Mouse (Mus musculus) kidney, postnatal 14 days (tissue): ENCODE data around the gene Hps6.

ENCODE experiments used
- DNase-seq: peaks from one replicate; pipeline ENCODE4 v3.0.0; 2022; ENCODE audit warnings: mixed read lengths

The Hps6 gene

GRCm38 (mm10) chr19:46003371-46004226 lies at the start of gene Hps6:
Gene Hps6 (plus strand): TSS chr19:46003508.
- peak; percentile 93 for DNase-seq

- DNase-seq: no peak
Measured at GRCm38 (mm10) chr19:45956736-45957135, 46.6 kb upstream of the Hps6 start.

- DNase-seq: no peak
Measured at GRCm38 (mm10) chr19:45960770-45961169, 42.5 kb upstream of the Hps6 start.

DNA sequence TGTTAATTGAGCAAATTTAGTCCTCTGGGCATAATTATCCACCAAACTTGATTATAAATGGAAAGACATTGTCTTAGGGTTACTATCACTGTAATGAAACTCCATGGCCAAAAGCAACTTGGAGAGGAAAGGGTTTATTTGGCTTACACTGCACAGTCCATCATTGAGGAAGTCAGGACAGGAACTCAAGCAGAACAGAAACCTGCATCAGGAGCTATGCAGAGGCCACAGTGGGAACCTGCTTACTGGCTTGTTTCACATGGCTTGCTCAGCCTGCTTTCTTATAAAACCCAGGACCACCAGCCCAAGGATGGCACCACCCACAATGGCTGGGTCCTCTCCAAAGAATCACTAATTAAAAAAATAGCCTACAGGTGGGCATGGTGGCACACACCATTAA lies 18.9 kb upstream of the Hps6 start:
- DNase-seq: no peak

DNA sequence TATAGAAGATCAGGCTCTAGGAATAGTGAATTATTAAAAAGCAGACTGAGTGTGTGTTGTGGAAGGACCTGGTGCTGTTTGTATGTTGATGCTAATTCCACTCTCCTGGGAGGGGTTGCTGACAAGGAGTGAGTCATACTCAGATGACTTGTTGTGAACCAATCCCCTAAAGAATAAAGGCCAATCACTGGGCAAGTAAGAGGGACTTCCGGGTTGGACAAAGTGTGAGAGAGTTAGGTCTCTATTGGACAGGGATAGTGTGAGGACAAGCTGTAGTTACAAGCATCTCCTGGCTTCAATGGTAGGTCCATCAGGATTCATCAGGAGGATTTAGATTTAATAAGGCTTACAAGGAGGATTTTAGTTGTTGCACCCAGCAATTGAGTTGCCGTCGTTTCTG lies 15.1 kb upstream of the Hps6 start:
- DNase-seq: no peak

DNA sequence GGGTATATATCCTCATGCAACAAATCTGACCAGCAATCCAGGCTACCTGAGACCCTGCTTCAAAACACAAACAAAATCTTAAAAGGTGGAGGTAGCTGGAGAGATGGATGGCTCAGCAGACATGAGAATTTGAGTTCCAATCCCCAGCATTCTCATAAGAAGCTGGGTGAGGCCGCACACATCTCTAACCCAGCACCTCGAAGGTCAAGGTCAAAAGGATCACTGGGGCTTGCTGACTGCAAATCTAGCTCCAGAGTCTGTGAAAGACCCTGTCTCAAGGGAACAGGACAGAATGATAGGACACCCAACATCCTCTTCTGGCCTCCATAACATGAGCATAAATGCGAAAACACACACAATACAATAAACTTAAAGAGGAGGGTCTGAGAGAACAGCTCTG lies 12.1 kb upstream of the Hps6 start:
- DNase-seq: no peak

GRCm38 (mm10) chr19:45993441-45993840 lies 9.9 kb upstream of the Hps6 start:
- DNase-seq: peak; percentile 58

DNA sequence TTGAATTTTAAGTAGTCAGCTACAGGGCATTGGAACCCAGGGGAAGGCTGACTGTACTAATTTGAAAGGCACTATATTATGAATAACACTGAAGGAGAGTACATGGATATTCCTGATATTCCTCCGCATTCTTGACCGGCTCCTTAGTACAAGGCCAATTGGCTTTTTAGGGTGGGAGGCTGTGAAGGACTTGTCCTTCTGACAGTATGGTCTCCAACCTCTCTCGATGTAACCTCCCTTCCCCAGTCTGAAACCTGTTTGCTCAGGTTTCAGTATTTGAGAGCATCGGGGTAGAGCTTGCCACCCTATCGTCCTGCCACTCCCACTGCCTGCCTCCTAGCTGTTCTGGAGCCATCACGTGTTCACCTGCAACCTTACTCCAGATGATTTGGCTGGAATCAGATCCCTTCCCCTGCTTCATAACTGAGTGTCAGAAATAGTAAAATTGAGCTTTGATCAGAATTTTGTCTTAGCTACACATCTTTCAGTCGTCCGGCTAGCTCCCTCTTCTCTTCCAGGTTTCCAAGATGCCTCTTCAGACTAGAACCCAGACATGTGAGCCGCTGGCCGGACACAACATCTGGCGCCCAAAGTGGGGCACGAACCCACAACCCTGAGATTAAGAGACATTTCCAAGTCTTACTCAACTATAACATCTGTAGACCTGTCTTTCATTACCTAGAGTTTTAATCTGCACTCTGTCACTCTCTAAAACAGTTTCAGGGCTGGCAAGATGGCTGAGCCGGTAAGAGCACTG lies 9.1 kb upstream of the Hps6 start:
- DNase-seq: peak; percentile 39

DNA sequence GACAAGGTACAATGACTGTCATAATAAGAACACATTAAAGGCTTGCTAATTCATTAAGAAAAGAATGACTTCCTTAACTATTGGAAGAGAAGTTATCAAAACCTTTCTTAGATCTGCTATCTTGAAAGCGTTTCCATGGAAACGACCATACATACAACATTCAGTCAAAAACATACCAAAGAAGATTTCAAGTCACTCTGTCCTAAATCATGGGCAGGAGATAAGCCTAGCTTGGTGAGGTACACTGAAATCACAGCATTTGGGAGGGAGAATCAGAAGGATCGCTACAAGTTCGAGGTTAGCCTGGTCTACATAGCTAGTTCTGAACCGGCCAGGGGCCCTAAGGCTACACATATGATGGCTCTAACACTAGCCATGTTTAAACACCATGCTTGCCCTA lies 5.9 kb upstream of the Hps6 start:
- DNase-seq: no peak

- peak; percentile 96 for DNase-seq
Measured at GRCm38 (mm10) chr19:45997785-45998693, 5.3 kb upstream of the Hps6 start, which contains the start of gene Armh3. Gene Armh3 (minus strand): TSS chr19:45998488.

- DNase-seq: no peak
Measured at GRCm38 (mm10) chr19:45998694-45999217, 4.6 kb upstream of the Hps6 start.

DNA sequence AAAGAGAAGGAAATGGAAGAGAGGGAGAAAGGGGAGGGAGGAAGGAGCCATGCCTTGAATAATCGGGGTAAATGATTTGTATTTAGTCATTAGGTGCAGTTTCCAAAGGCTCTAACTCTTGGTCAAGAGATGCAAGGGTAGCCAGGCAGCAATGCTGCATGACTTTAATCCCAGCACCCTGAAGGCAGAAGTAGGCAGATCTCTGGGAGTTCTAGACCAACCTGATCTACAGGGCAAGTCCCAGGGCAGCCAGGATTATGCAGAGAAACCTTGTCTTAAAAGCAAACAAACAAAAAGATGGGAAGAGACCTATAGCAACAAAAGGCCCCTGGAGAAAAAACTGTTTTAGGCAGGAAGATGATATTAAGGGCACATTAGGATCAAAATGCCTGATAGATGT lies 3.9 kb upstream of the Hps6 start:
- DNase-seq: no peak

GRCm38 (mm10) chr19:46002279-46002678 lies 1.0 kb upstream of the Hps6 start:
- no peak for DNase-seq

DNA sequence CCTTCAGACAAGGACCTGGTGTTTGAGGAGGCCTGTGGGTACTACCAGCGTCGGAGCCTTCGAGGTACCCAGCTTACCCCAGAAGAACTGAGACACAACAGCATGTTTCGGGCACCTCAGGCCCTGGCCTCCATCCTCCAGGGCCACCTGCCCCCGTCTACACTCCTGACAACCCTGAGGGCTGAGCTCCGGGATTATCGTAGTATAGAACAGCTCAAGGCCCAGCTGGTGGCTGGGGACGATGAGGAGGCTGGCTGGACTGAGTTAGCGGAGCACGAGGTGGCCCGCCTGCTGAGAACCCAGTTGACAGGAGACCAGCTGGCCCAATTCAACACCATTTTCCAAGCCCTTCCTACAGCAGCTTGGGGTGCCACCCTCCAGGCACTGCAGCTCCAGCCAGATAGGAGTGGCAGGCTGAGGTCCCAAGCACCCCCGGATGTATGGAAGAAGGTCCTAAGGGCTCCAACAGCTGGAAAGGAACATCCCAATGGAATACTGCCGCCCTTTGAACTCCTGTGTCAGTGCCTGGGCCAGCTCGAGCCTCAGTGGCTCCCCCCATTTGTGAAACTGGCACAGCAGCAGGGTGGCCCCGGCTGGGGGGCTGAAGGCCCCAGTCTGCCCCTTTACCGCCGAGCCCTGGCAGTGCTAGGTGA lies 1.6 kb downstream of the Hps6 start:
- DNase-seq: no peak

- DNase-seq: no peak
Measured at GRCm38 (mm10) chr19:46005680-46006079, 2.4 kb downstream of the Hps6 start.

DNA sequence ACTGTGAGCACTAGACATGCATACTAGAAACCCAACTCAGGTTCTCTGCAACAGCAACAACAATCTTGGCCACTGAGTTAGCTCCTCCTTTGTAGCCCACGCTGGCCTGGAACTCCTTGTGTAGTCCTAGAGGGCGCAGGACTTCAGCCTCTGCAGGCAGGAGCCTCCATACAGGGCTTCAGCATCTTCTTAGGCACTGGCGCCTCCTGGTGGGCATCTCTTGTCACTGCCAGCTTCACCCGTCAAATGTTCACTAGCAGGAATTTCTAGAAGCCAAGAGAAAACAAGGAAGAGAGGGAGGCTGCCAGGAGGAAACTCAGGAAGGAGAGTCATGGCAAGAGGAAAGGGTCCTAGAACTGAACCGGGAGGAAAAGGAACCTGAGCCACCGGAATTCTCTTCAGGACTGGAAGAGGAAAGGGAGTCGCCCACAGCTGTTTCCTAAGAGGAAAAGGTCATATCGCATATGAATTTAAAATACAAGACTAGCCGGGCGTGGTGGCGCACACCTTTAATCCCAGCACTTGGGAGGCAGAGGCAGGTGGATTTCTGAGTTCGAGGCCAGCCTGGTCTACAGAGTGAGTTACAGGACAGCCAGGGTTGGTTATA lies 11.4 kb downstream of the Hps6 start:
- peak; percentile 93 for DNase-seq

DNA sequence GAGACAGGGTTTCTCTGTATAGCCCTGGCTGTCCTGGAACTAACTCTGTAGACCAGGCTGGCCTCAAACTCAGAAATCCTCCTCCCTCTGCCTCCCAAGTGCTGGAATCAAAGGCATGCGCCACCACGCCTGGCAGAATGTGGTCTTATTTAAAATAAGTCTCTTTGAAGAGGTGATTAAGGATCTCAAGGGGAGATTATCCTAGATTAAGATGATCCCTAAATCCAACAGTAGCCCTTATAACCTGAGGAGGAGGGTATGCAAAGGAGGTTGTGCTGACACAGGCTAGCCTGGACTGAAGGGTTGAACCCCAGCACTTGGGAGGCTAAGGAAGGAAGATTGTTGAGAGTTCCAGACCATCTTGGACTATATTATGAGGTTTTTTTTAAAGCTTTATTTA lies 12.7 kb downstream of the Hps6 start:
- no peak for DNase-seq

GRCm38 (mm10) chr19:46024959-46025358 lies 21.7 kb downstream of the Hps6 start:
- peak; percentile 39 for DNase-seq

GRCm38 (mm10) chr19:46026567-46026966 lies 23.3 kb downstream of the Hps6 start:
- no peak for DNase-seq

GRCm38 (mm10) chr19:46028747-46029320 lies 25.5 kb downstream of the Hps6 start:
- no peak for DNase-seq

GRCm38 (mm10) chr19:46029652-46030051 lies 26.3 kb downstream of the Hps6 start:
- no peak for DNase-seq
